Mouse (Mus musculus) cortical plate, adult 2 months (tissue): ENCODE results near the gene Fam69a.

Experiments
- CTCF ChIP-seq: fragments of 200-500 bp; IDR thresholded peaks from 2 replicates; pipeline ENCODE4 v1.5.1; 2011; ENCODE audit warnings: mild to moderate bottlenecking, control low read depth, low read length; ENCODE audit not compliant: insufficient read depth; ENCODE audit errors: extremely low read depth
- POLR2A ChIP-seq: fragments of 200-500 bp; IDR thresholded peaks from 2 replicates; pipeline ENCODE4 v1.6.1; 2011; ENCODE audit warnings: mild to moderate bottlenecking, low read length, control low read depth; ENCODE audit not compliant: insufficient read depth; ENCODE audit errors: extremely low read depth

DNA sequence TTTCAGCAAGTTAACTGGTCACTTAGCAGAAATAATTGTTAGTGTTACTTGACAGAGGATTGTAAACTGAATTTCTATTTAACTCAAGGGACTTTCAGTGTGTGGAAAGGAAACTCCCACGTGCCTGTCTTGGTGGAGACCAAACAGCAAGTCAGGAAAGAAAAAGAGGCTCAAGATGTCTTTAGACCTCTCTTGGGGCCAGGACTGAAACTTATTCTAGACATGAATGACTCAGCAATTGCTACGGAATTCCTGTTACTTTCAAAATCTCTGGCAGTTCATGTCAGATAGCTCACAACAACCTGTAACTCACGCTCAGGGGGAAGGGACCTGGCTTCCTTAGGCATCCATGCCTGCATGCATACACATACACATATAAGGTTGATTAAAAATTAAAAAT is 20.7 kb downstream of the Fam69a start:
- no peak for TF ChIP-seq CTCF
- TF ChIP-seq POLR2A, result no peak
